Mouse (Mus musculus) embryonic facial prominence, embryonic 11.5 days (tissue): ENCODE measurements around the gene Cdc40. TPM values are rescaled to one million over a fixed set of nuclear protein-coding genes. Genes with fewer than 3 reads are reported as not detected.

Experiments
- ATAC-seq: fragments of 200-750 bp; cut with Nextera tagmentation; replicated peaks from 2 replicates; pipeline ENCODE4 v1.8.0; 2017; ENCODE audit warnings: low read depth; ENCODE audit not compliant: insufficient number of reproducible peaks, low FRiP score, low TSS enrichment
- DNase-seq: peaks from one replicate; pipeline ENCODE4 v3.0.0-alpha.2; 2015; ENCODE audit warnings: low spot score
- H3K27ac ChIP-seq: fragments of 300-500 bp; sonication (generic); replicated peaks from 2 replicates; pipeline ENCODE4 v1.5.1; 2014; ENCODE audit warnings: mild to moderate bottlenecking, low read depth, low read length, control low read depth
- H3K27me3 ChIP-seq: fragments of 300-500 bp; sonication (generic); 2 replicates; pipeline ENCODE4 v1.6.1; 2014; ENCODE audit warnings: mild to moderate bottlenecking, low read length, moderate library complexity, mixed read lengths; ENCODE audit not compliant: control insufficient read depth, insufficient read depth
- H3K36me3 ChIP-seq: fragments of 300-500 bp; sonication (generic); replicated peaks from 2 replicates; pipeline ENCODE4 v1.6.1; 2014; ENCODE audit warnings: low read depth, mild to moderate bottlenecking, low read length, moderate library complexity, mixed read lengths; ENCODE audit not compliant: control insufficient read depth, insufficient read depth
- H3K4me1 ChIP-seq: fragments of 300-500 bp; sonication (generic); 2 replicates; pipeline ENCODE4 v1.6.1; 2014; ENCODE audit warnings: low read length, mixed read lengths; ENCODE audit not compliant: control insufficient read depth, insufficient read depth
- H3K4me2 ChIP-seq: fragments of 300-500 bp; sonication (generic); 2 replicates; pipeline ENCODE4 v1.6.1; 2014; ENCODE audit warnings: low read depth, mild to moderate bottlenecking, control low read depth, low read length, moderate library complexity
- H3K4me3 ChIP-seq: fragments of 300-500 bp; sonication (generic); 2 replicates; pipeline ENCODE4 v1.5.1; 2014; ENCODE audit warnings: low read depth, low read length, control low read depth
- H3K9ac ChIP-seq: fragments of 300-500 bp; sonication (generic); replicated peaks from 2 replicates; pipeline ENCODE4 v1.6.1; 2014; ENCODE audit warnings: mild to moderate bottlenecking, control low read depth, low read length
- H3K9me3 ChIP-seq: fragments of 300-500 bp; sonication (generic); replicated peaks from 2 replicates; pipeline ENCODE4 v1.6.1; 2016; ENCODE audit warnings: mild to moderate bottlenecking, low read length, inconsistent platforms, mixed read lengths; ENCODE audit not compliant: control insufficient read depth
- WGBS: fragments of 180-500 bp; shearing (Covaris S2); extraction: QIAGEN DNeasy Blood & Tissue Kit; methylation state at CpG from one replicate; pipeline ENCODE4 v1.1.7; 2014; 5-methylcytosine and 5-hydroxymethylcytosine counted together
- polyA plus RNA-seq: library from polyadenylated mRNA; unstranded; fragments of >200 nt; fragmentation: Nextera tagmentation; extraction: Ambion mirVana; gene quantifications from 2 replicates; pipeline ENCODE4 v1.2.1, GENCODE M21; 2014

Gene Cdc40
- polyA plus RNA-seq, 1 experiment from 2014 or later: 44.8 TPM

GRCm38 (mm10) chr10:40806221-40806620 lies 76.9 kb downstream of the Cdc40 start:
- H3K4me3 ChIP-seq: no peak overlapping the region
- no peak for ATAC-seq
- no peak for DNase-seq
- WGBS: 91% methylated on average over 4 of the region's 4 CpGs
- no peaks in the 10 kb centered on the region for H3K4me1 ChIP-seq
- no peak overlapping the region for H3K4me2 ChIP-seq
- H3K27ac ChIP-seq: no peak overlapping the region
- H3K9ac ChIP-seq: no peak overlapping the region
- no peaks in the 10 kb centered on the region for H3K36me3 ChIP-seq
- no peaks in the 10 kb centered on the region for H3K9me3 ChIP-seq
- no peaks in the 10 kb centered on the region for H3K27me3 ChIP-seq

GRCm38 (mm10) chr10:40805221-40805620 lies 77.9 kb downstream of the Cdc40 start:
- no peaks in the 10 kb centered on the region for H3K36me3 ChIP-seq
- 79% methylated on average over 1 of the region's 1 CpGs for WGBS
- H3K27me3 ChIP-seq: no peaks in the 10 kb centered on the region
- DNase-seq: no peak
- no peak overlapping the region for H3K9ac ChIP-seq
- H3K4me2 ChIP-seq: no peak overlapping the region
- no peaks in the 10 kb centered on the region for H3K9me3 ChIP-seq
- no peaks in the 10 kb centered on the region for H3K4me1 ChIP-seq
- no peak for ATAC-seq
- H3K4me3 ChIP-seq: no peak overlapping the region
- H3K27ac ChIP-seq: no peak overlapping the region

GRCm38 (mm10) chr10:40792115-40792514 lies 91.0 kb downstream of the Cdc40 start:
- Histone ChIP-seq H3K27me3 (no peaks in the 10 kb centered on the region), H3K4me1 (no peaks in the 10 kb centered on the region), H3K4me2 (no peak overlapping the region), H3K9me3 (no peaks in the 10 kb centered on the region), H3K27ac (no peak overlapping the region), H3K4me3 (no peak overlapping the region), H3K9ac (no peak overlapping the region), H3K36me3 (no peaks in the 10 kb centered on the region)
- no peak for ATAC-seq
- 81% methylated on average over 3 of the region's 3 CpGs for WGBS
- DNase-seq: no peak

- no peak for ATAC-seq
- WGBS: 81% methylated on average over 3 of the region's 3 CpGs
- H3K9me3 ChIP-seq: no peaks in the 10 kb centered on the region
Observed at GRCm38 (mm10) chr10:40790406-40790805, 92.7 kb downstream of the Cdc40 start.

More at GRCm38 (mm10) chr10:40790406-40790805, 92.7 kb downstream of the Cdc40 start:
- DNase-seq: no peak
- Histone ChIP-seq H3K9ac (no peak overlapping the region), H3K27me3 (no peaks in the 10 kb centered on the region), H3K4me2 (no peak overlapping the region), H3K4me1 (no peaks in the 10 kb centered on the region), H3K4me3 (no peak overlapping the region), H3K36me3 (no peaks in the 10 kb centered on the region), H3K27ac (no peak overlapping the region)

Other genes starting within 250 kb of the Cdc40 start
- 0.81 and 0.98 TPM in 2 replicates for gene Mettl24, start 200.0 kb downstream of the Cdc40 start, polyA plus RNA-seq
- gene Wasf1, start 164 bp upstream of the Cdc40 start, polyA plus RNA-seq: 29.7 and 32.9 TPM in 2 replicates
- not detected in 2 replicates for gene Gpr6, start 189.0 kb upstream of the Cdc40 start, polyA plus RNA-seq